Comparison of ENCODE assay signal across 9 mouse cellular contexts in genomic region chr14:33370056-33370455, GRCm38 (mm10).
DNase-seq lines count a peak whose midpoint lies in the region; ATAC-seq lines count a peak whose summit lies in the region.
"Had no signal": no experiment of that assay in that cellular context is flagged by ENCODE, and none has a peak within 500 bp of the region (broad histone marks: within the 10 kb centered on the region; RNA-seq: fewer than 3 reads in every experiment).

No protein-coding gene starts in this region.

- H3K9me3 ChIP-seq in heart, embryonic 11.5 days (replicated peaks; ENCODE audit: control insufficient read depth, low read length) = no peaks in the 10 kb centered on the region
- H3K9me3 ChIP-seq in intestine, embryonic 16.5 days (ENCODE audit: control insufficient read depth, low read length) = no peaks in the 10 kb centered on the region

- no peak overlapping the region for H3K27ac ChIP-seq in heart, embryonic 11.5 days (ENCODE audit: low read depth, low read length)
- no peak overlapping the region for H3K27ac ChIP-seq in intestine, embryonic 16.5 days (ENCODE audit: low read length)
- H3K27ac ChIP-seq: left cerebral cortex, adult 2 months had no signal

- 5% methylated on average over 7 of the region's 7 CpGs for WGBS in heart, embryonic 11.5 days (ENCODE audit: insufficient replicate concordance)
- 6% methylated on average over 7 of the region's 7 CpGs for WGBS in intestine, embryonic 16.5 days

- H3K27me3 ChIP-seq in heart, embryonic 11.5 days (ENCODE audit: control insufficient read depth, insufficient read depth, low read length) = no peaks in the 10 kb centered on the region
- no peaks in the 10 kb centered on the region for H3K27me3 ChIP-seq in intestine, embryonic 16.5 days (replicated peaks; ENCODE audit: control insufficient read depth, insufficient read depth, low read length)

- ATAC-seq in heart, embryonic 11.5 days (replicated peaks; ENCODE audit: insufficient number of reproducible peaks, low FRiP score, low TSS enrichment) = no peak; the same call in 1 of the 2 replicates
- peak; percentile 73 for ATAC-seq in intestine, embryonic 16.5 days

- intact Hi-C loops in heart, postnatal 14 days (cut with DNase I) = loop anchor here (5.0 kb wide), 1 partner anchor 158 kb away; the partner anchor contains the start of gene Arhgap22

- no peak for DNase-seq in heart, postnatal 14 days
- DNase-seq in brain, adult 2 months (ENCODE audit: low read depth, low spot score) = peak; percentile 57
- peak; percentile 37 for DNase-seq in lung, postnatal 10 days
- no peak for DNase-seq in urinary bladder, adult 18-20 months (ENCODE audit: low spot score in 2 of 2)
- no peak for DNase-seq in gastrocnemius, postnatal 10 days
- no peak for DNase-seq in right cerebral cortex, adult 2 months (ENCODE audit: low spot score in 2 of 2)

- peak overlapping the region; percentile 60 for H3K4me2 ChIP-seq in heart, embryonic 11.5 days
- H3K4me2 ChIP-seq in intestine, embryonic 16.5 days (ENCODE audit: low read depth, low read length) = peak overlapping the region; percentile 34

- no peaks in the 10 kb centered on the region for H3K36me3 ChIP-seq in heart, embryonic 11.5 days (ENCODE audit: control insufficient read depth, insufficient read depth, low read length)
- no peaks in the 10 kb centered on the region for H3K36me3 ChIP-seq in intestine, embryonic 16.5 days (ENCODE audit: control insufficient read depth, insufficient read depth, low read length)

- peaks cover 7% of the 10 kb centered on the region; the same call in 1 of the 2 replicates for H3K4me1 ChIP-seq in heart, embryonic 11.5 days (ENCODE audit: control insufficient read depth, insufficient read depth, low read length)
- peaks cover 6% of the 10 kb centered on the region; the same call in 1 of the 2 replicates for H3K4me1 ChIP-seq in intestine, embryonic 16.5 days (ENCODE audit: control insufficient read depth, insufficient read depth, low read length)

- H3K4me3 ChIP-seq in heart, embryonic 11.5 days (ENCODE audit: low read depth, low read length) = no peak overlapping the region
- peak overlapping the region; percentile 10; the same call in 1 of the 2 replicates for H3K4me3 ChIP-seq in intestine, embryonic 16.5 days (ENCODE audit: low read length)
- H3K4me3 ChIP-seq: left cerebral cortex, adult 2 months had no signal

- 0 out of 2 replicates have a peak overlapping the region, but pooled peaks have one; percentile 43 for H3K9ac ChIP-seq in heart, embryonic 11.5 days (ENCODE audit: low read depth, low read length)
- H3K9ac ChIP-seq in intestine, embryonic 16.5 days (ENCODE audit: low read depth, low read length) = no peak overlapping the region

Comparison
In these comparisons a context has a peak if more than half of its experiments do, and no peak if none do; other contexts are left out.
1. DNase-seq: peak in brain, adult 2 months (single experiment) and lung, postnatal 10 days (single experiment); none in heart, postnatal 14 days (0 of 2), urinary bladder, adult 18-20 months (0 of 2), gastrocnemius, postnatal 10 days (single experiment) and right cerebral cortex, adult 2 months (0 of 2).